Mouse (Mus musculus): ENCODE measurements at regions not wholly inside any gene's neighbourhood (a gene's known extent, or its start where the extent isn't known, plus 50 kb on each side); places are given as distances from the start of the nearest gene placed in this dataset.
"Not testable (repeated sequence)": the region's sequence is repeated elsewhere in the genome, so short reads cannot be mapped to it uniquely, and the experiment has no call there.

DNA sequence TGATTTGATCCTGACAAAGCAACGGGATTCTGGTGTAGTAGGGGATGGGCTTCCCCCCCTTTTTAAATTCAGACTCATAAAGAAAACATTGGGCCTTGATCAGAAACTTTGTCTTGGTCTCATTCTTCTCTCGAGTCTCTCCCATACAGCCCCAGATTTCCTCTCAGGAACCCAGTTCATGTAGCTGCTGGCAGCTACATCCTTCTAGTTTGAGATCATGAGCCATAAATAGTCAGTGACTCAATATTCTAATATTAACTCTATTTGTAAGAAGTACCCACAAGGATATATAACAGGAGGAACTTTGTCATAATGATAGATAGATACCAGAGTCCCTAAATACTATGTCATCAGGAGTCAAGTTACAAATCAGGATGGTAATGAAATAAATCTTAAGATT is 79.3 kb upstream of the Crygf start:
- H3K9me3 ChIP-seq (ENCODE audit: low read length): no peaks in the 10 kb centered on the region
- no peaks in the 10 kb centered on the region for H3K27me3 ChIP-seq (ENCODE audit: insufficient read depth, low read length)
- H3K36me3 ChIP-seq (ENCODE audit: insufficient read depth, low read length): no peaks in the 10 kb centered on the region
- no peaks in the 10 kb centered on the region for H3K4me1 ChIP-seq (replicated peaks; ENCODE audit: low read depth, low read length)
- TF ChIP-seq NANOG (IDR thresholded peaks at IDR 0.05; ENCODE audit: borderline replicate concordance, low read length) (no peak), POU5F1 (IDR thresholded peaks at IDR 0.05; ENCODE audit: borderline replicate concordance, low read length) (no peak), CTCF (conservative IDR thresholded peaks at IDR 0.05; ENCODE audit: low read length) (no peak)
- H3K4me3 ChIP-seq (replicated peaks; ENCODE audit: low read length): no peak overlapping the region

DNA sequence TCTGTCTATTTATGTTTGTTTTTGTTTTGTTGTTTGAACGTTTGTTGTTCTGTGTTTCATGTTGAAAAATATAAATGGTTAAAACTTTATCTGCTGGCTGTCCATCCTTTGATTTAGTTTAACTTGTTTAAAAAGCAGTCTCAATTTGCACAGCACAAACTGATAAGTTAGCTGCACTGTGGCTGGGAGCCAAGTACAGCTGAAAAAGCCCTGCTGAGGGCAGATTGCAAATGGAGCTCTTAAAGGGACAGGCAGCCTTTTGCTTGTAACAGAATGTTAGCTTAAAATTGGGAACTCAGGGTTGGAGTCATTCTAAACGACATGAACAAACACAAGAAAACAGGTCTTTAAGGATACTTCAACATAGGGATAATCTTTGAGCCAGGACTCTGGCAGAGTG is 52.6 kb upstream of the Crygf start:
- not testable (repeated sequence) for H3K27me3 ChIP-seq (ENCODE audit: insufficient read depth, low read length); H3K36me3 ChIP-seq (ENCODE audit: insufficient read depth, low read length); H3K4me3 ChIP-seq (replicated peaks; ENCODE audit: low read length); H3K9me3 ChIP-seq (ENCODE audit: low read length); H3K4me1 ChIP-seq (replicated peaks; ENCODE audit: low read depth, low read length)

All from E14TG2a.4 (cell line).